8 mouse cellular contexts compared by ENCODE assay signal in genomic region chr12:79890887-79891286, GRCm38 (mm10).
DNase-seq lines count a peak whose midpoint lies in the region; ATAC-seq and TF ChIP-seq lines count a peak whose summit lies in the region.

No protein-coding gene starts in this region.

- no peak overlapping the region for H3K4me2 ChIP-seq in midbrain, postnatal 0 days (ENCODE audit: low read depth, low read length, poor library complexity, severe bottlenecking)
- no peak overlapping the region for H3K4me2 ChIP-seq in midbrain, embryonic 16.5 days (ENCODE audit: low read length)
- H3K4me2 ChIP-seq in stomach, embryonic 16.5 days (ENCODE audit: low read depth, low read length), result no peak overlapping the region

- H3K27me3 ChIP-seq in midbrain, postnatal 0 days (ENCODE audit: insufficient read depth, low read length), result no peaks in the 10 kb centered on the region
- no peaks in the 10 kb centered on the region for H3K27me3 ChIP-seq in midbrain, embryonic 16.5 days (ENCODE audit: control insufficient read depth, insufficient read depth, low read depth, low read length)
- H3K27me3 ChIP-seq in stomach, embryonic 16.5 days (ENCODE audit: control insufficient read depth, insufficient read depth, low read length), result no peaks in the 10 kb centered on the region

- whole genome bisulfite sequencing in midbrain, postnatal 0 days, result 37% methylated on average over 4 of the region's 4 CpGs
- 47% methylated on average over 4 of the region's 4 CpGs for WGBS in midbrain, embryonic 16.5 days
- whole genome bisulfite sequencing in stomach, embryonic 16.5 days, result 31% methylated on average over 4 of the region's 4 CpGs

- TF ChIP-seq CTCF in midbrain, postnatal 0 days (IDR thresholded peaks at IDR 0.05), result no peak

- intact Hi-C loops in left cerebral cortex, postnatal 25 days (cut with DNase I), result no loop called here

- no peak overlapping the region for H3K9ac ChIP-seq in midbrain, postnatal 0 days (replicated peaks; ENCODE audit: low read length, poor library complexity, severe bottlenecking)
- H3K9ac ChIP-seq in midbrain, embryonic 16.5 days (ENCODE audit: low read depth, low read length), result no peak overlapping the region
- H3K9ac ChIP-seq in stomach, embryonic 16.5 days (ENCODE audit: low read length), result no peak overlapping the region

- no peak overlapping the region for H3K27ac ChIP-seq in midbrain, postnatal 0 days (ENCODE audit: low read depth, low read length)
- H3K27ac ChIP-seq in midbrain, embryonic 16.5 days (ENCODE audit: low read length), result no peak overlapping the region
- peak overlapping the region; percentile 79 for H3K27ac ChIP-seq in stomach, embryonic 16.5 days (ENCODE audit: low read length)

- H3K9me3 ChIP-seq in midbrain, postnatal 0 days (ENCODE audit: low read length), result no peaks in the 10 kb centered on the region
- H3K9me3 ChIP-seq in midbrain, embryonic 16.5 days (replicated peaks; ENCODE audit: control insufficient read depth, low read length, poor library complexity, severe bottlenecking), result no peaks in the 10 kb centered on the region
- H3K9me3 ChIP-seq in stomach, embryonic 16.5 days (replicated peaks; ENCODE audit: control insufficient read depth, low read length), result no peaks in the 10 kb centered on the region

- no peak for ATAC-seq in midbrain, postnatal 0 days (ENCODE audit: low FRiP score)
- no peak for ATAC-seq in midbrain, embryonic 16.5 days
- peak; percentile 73; the same call in 1 of the 2 replicates for ATAC-seq in stomach, embryonic 16.5 days (ENCODE audit: insufficient read depth, low FRiP score)
- no peak for ATAC-seq in megakaryocyte, adult 5-6 weeks (ENCODE audit: poor library complexity, severe bottlenecking)

- H3K4me1 ChIP-seq in midbrain, postnatal 0 days (ENCODE audit: insufficient read depth, low read length), result no peaks in the 10 kb centered on the region
- peaks cover 9% of the 10 kb centered on the region; the same call in 1 of the 2 replicates for H3K4me1 ChIP-seq in midbrain, embryonic 16.5 days (ENCODE audit: control insufficient read depth, insufficient read depth, low read length)
- H3K4me1 ChIP-seq in stomach, embryonic 16.5 days (ENCODE audit: control insufficient read depth, insufficient read depth, low read length), result peaks cover 29% of the 10 kb centered on the region

- peak; percentile 61 for DNase-seq in adrenal gland, postnatal 14 days
- no peak for DNase-seq in adrenal gland, postnatal 4 days (ENCODE audit: low spot score in 2 of 2)
- DNase-seq in midbrain, postnatal 0 days (ENCODE audit: low spot score), result peak; percentile 47
- DNase-seq in kidney, postnatal 10 days, result peak; percentile 62
- DNase-seq in left cerebral cortex, postnatal 25 days (ENCODE audit: low spot score in 2 of 2), result no peak

- no peak overlapping the region for H3K4me3 ChIP-seq in midbrain, postnatal 0 days (ENCODE audit: low read depth, low read length)
- H3K4me3 ChIP-seq in midbrain, embryonic 16.5 days (ENCODE audit: low read depth, low read length), result no peak overlapping the region
- H3K4me3 ChIP-seq in stomach, embryonic 16.5 days (replicated peaks; ENCODE audit: low read length), result no peak overlapping the region

- H3K36me3 ChIP-seq in midbrain, postnatal 0 days (ENCODE audit: insufficient read depth, low read length), result no peaks in the 10 kb centered on the region
- H3K36me3 ChIP-seq in midbrain, embryonic 16.5 days (ENCODE audit: control insufficient read depth, insufficient read depth, low read length), result no peaks in the 10 kb centered on the region
- no peaks in the 10 kb centered on the region for H3K36me3 ChIP-seq in stomach, embryonic 16.5 days (ENCODE audit: control insufficient read depth, insufficient read depth, low read length)

Comparison
In these comparisons a context has a peak if more than half of its experiments do, and no peak if none do; other contexts are left out.
1. DNase-seq: peak in adrenal gland, postnatal 14 days (single experiment), midbrain, postnatal 0 days (single experiment) and kidney, postnatal 10 days (single experiment); none in adrenal gland, postnatal 4 days (0 of 2) and left cerebral cortex, postnatal 25 days (0 of 2).